Mouse (Mus musculus): ENCODE results near the gene Gm18596.

Gene Gm18596

DNA sequence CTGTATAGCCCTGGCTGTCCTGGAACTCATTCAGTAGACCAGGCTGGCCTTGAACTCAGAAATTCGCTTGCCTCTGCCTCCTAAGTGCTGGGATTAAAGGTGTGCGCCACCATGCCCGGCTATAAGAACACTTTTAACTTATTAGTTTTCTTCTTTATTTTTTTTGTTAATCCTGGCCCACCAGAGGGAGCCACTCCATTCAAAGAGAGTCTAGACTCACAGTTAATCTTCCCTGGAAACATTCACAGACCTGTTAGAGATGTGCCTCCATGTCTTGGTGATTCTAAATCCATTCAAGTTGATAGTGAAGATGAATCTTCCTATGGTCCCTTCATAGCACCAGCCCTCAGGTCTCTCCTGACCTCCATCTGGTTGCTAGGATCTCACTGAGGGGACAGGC, 32.6 kb downstream of the Gm18596 start:
- no peak for DNase-seq

GRCm38 (mm10) chr10:77706326-77706725, 36.1 kb downstream of the Gm18596 start, which contains the start of gene Gm10272:
Gm10272 (plus strand) TSS chr10:77706626.
- DNase-seq: no peak

- DNase-seq: no peak
These were observed 45.3 kb downstream of the Gm18596 start, which contains the start of gene Gm9508 for GRCm38 (mm10) chr10:77697133-77697532. Gm9508 (minus strand) TSS chr10:77697233.

All from cerebellum, adult 18-20 months (tissue).